In genomic region chr16:90096011-90096410, GRCm38 (mm10) we compare ENCODE assay signal across 14 mouse cellular contexts.
"Had no signal": no experiment of that assay in that cellular context is flagged by ENCODE, and none has a peak within 500 bp of the region (broad histone marks: within the 10 kb centered on the region; RNA-seq: fewer than 3 reads in every experiment).

No protein-coding gene starts in this region.

- H3K36me3 ChIP-seq: midbrain, embryonic 13.5 days; midbrain, embryonic 15.5 days; neural tube, embryonic 12.5 days; stomach, embryonic 15.5 days had no signal

- H3K4me3 ChIP-seq: midbrain, embryonic 13.5 days; midbrain, embryonic 15.5 days; neural tube, embryonic 12.5 days; stomach, embryonic 15.5 days had no signal

- H3K27me3 ChIP-seq: midbrain, embryonic 13.5 days; midbrain, embryonic 15.5 days; neural tube, embryonic 12.5 days; stomach, embryonic 15.5 days had no signal

- DNase-seq: lung, adult 18-20 months; lung, embryonic 14.5 days; lung, postnatal 10 days; lung, postnatal 4 days; right cerebral cortex, postnatal 14 days; thymus, adult 18-20 months; thymus, postnatal 14 days; thymus, postnatal 36 days had no signal

- H3K27ac ChIP-seq: liver, embryonic 14.5 days; midbrain, embryonic 13.5 days; midbrain, embryonic 15.5 days; neural tube, embryonic 12.5 days; stomach, embryonic 15.5 days; stomach, postnatal 0 days had no signal
